Mouse (Mus musculus) embryonic facial prominence, embryonic 10.5 days (tissue): ENCODE measurements around the gene Marc1. TPM values are rescaled to one million over a fixed set of nuclear protein-coding genes. Genes with fewer than 3 reads are reported as not detected.

Experiments
- DNase-seq: peaks from one replicate; pipeline ENCODE4 v3.0.0-alpha.2; 2017; ENCODE audit warnings: low spot score
- H3K27ac ChIP-seq: fragments of 300-500 bp; sonication (generic); replicated peaks from 2 replicates; pipeline ENCODE4 v1.5.1; 2016; ENCODE audit warnings: mild to moderate bottlenecking
- H3K27me3 ChIP-seq: fragments of 300-500 bp; sonication (generic); replicated peaks from 2 replicates; pipeline ENCODE4 v1.6.1; 2016; ENCODE audit warnings: low read depth, mild to moderate bottlenecking; ENCODE audit not compliant: poor library complexity, severe bottlenecking
- H3K36me3 ChIP-seq: fragments of 300-500 bp; sonication (generic); replicated peaks from 2 replicates; pipeline ENCODE4 v1.6.1; 2016; ENCODE audit warnings: mild to moderate bottlenecking, moderate library complexity
- H3K4me1 ChIP-seq: fragments of 300-500 bp; sonication (generic); 2 replicates; pipeline ENCODE4 v1.6.1; 2016
- H3K4me3 ChIP-seq: fragments of 300-500 bp; sonication (generic); 2 replicates; pipeline ENCODE4 v1.5.1; 2016; ENCODE audit warnings: mild to moderate bottlenecking, moderate library complexity
- H3K9me3 ChIP-seq: fragments of 300-500 bp; sonication (generic); 2 replicates; pipeline ENCODE4 v1.6.1; 2016; ENCODE audit warnings: mild to moderate bottlenecking
- WGBS: fragments of 180-500 bp; shearing (Covaris S2); methylation state at CpG from one replicate; pipeline ENCODE4 v1.1.7; 2016; 5-methylcytosine and 5-hydroxymethylcytosine counted together
- polyA plus RNA-seq: library from polyadenylated mRNA; unstranded; fragments of >200 nt; fragmentation: Nextera tagmentation; extraction: Ambion mirVana; gene quantifications from 2 replicates; pipeline ENCODE4 v1.2.1, GENCODE M21; 2016

Gene Marc1
- polyA plus RNA-seq, 1 experiment from 2014 or later, result 0.07 TPM

DNA sequence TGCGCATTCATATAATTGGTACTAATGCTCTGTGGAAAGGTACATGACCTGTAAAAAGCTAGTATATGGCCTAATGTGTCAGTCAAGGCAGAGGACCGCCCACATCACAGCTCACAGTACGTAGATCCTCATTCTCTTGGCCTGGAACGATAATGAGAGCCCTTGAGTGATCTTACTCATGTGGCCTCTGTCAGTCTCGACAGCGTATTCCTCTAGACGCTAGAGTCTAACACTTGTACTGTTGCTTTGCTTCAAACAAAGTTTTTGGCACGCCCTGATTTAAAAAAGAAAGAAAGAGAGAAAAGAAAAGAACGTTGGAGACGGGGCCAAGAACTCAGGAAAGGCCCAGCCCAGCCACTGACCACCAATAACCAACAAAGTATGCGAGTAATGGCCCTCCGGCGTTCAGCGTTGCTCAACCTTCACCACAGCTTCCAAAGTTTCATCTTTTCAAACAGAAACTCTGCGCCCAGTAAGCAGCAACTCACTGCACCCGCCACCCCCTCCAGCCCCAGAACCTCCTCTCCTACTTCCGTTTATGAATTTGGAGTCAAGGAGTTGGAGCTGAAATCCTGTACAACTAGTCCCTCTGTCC is 2.6 kb downstream of the Marc1 start:
- no peak overlapping the region for H3K27ac ChIP-seq
- H3K9me3 ChIP-seq, result no peaks in the 10 kb centered on the region
- DNase-seq, result no peak
- H3K4me1 ChIP-seq, result peaks cover 18% of the 10 kb centered on the region
- peaks cover 45% of the 10 kb centered on the region for H3K27me3 ChIP-seq
- H3K4me3 ChIP-seq, result no peak overlapping the region
- no peaks in the 10 kb centered on the region for H3K36me3 ChIP-seq
- WGBS, result 90% methylated on average over 17 of the region's 17 CpGs

- whole genome bisulfite sequencing, result 76% methylated on average over 15 of the region's 15 CpGs
- H3K9me3 ChIP-seq, result no peaks in the 10 kb centered on the region
Measured at GRCm38 (mm10) chr1:184807627-184808417, 3.3 kb downstream of the Marc1 start.

GRCm38 (mm10) chr1:184807123-184807522 is 4.0 kb downstream of the Marc1 start:
- no peaks in the 10 kb centered on the region for H3K36me3 ChIP-seq
- no peaks in the 10 kb centered on the region for H3K9me3 ChIP-seq
- H3K4me3 ChIP-seq, result no peak overlapping the region
- H3K27me3 ChIP-seq, result peaks cover 37% of the 10 kb centered on the region
- H3K4me1 ChIP-seq, result peaks cover 18% of the 10 kb centered on the region
- H3K27ac ChIP-seq, result no peak overlapping the region
- 86% methylated on average over 7 of the region's 7 CpGs for WGBS
- no peak for DNase-seq

More at GRCm38 (mm10) chr1:184807627-184808417, 3.3 kb downstream of the Marc1 start:
- peaks cover 44% of the 10 kb centered on the region for H3K27me3 ChIP-seq
- no peak overlapping the region for H3K4me3 ChIP-seq
- H3K4me1 ChIP-seq, result peaks cover 18% of the 10 kb centered on the region
- H3K36me3 ChIP-seq, result no peaks in the 10 kb centered on the region
- no peak for DNase-seq
- no peak overlapping the region for H3K27ac ChIP-seq

DNA sequence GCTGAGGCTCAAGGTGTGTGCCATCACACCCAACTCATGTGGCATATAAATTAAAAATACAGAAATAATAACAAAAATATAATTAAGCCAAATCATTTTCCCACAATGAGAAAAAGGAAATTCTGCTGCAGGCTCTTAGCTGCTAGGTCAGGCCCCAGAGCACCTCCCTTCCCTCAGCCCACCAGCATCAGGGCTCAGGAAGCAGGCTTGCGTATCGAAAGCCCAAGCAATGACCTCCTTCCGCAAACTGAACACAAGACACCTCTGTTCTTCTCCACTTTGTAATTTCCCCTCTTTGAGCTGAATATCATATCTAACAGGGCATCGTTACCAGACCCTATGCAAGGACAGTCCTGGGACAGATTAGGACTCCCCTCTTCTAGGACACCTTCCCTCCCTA is 5.4 kb downstream of the Marc1 start:
- Histone ChIP-seq H3K4me1 (peaks cover 11% of the 10 kb centered on the region), H3K9me3 (peaks cover 4% of the 10 kb centered on the region; the same call in 1 of the 2 replicates), H3K4me3 (no peak overlapping the region), H3K36me3 (no peaks in the 10 kb centered on the region), H3K27me3 (peaks cover 23% of the 10 kb centered on the region), H3K27ac (no peak overlapping the region)
- no peak for DNase-seq
- 87% methylated on average over 4 of the region's 4 CpGs for WGBS

DNA sequence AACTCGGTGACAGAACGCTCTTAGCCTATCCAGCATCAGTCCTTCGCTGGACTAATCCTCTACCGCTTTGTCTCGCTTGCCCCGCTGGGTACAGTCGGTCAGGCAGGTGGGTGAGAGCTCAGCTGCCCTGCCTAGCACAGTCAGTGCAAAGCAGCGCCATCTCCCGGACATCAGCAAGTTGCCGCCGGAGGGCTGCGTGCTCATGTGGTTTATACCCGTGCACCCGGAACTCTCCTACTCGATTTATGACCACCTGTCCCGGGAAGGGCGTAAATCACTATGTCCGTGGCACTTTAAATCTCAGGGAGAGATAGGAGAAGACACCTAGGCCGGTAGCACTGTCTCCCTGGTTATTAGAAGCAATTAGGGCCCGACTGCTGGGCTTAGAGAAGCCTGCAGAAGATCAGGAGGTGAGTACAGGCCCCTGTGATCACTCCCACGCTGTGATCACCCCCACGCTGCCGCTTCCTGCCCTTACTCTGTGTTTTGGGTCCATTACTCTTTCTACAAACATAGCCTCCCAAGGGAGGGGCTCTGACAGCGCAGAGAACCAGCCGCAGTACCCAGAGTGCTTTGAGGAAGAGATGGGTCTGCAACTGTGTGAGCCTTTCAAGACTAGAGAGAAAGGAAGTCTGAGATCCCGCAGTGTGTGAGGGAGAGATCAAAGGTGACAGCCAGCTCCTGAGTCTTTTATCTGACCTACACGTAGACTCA is 17.8 kb downstream of the Marc1 start:
- DNase-seq, result peak; percentile 58
- no peak overlapping the region for H3K4me3 ChIP-seq
- 0 out of 2 replicates have a peak, but pooled peaks cover 6% of the 10 kb centered on the region for H3K4me1 ChIP-seq
- peaks cover 22% of the 10 kb centered on the region for H3K27me3 ChIP-seq
- 19% methylated on average over 27 of the region's 27 CpGs for WGBS
- H3K36me3 ChIP-seq, result no peaks in the 10 kb centered on the region
- H3K27ac ChIP-seq, result no peak overlapping the region
- no peaks in the 10 kb centered on the region for H3K9me3 ChIP-seq

DNA sequence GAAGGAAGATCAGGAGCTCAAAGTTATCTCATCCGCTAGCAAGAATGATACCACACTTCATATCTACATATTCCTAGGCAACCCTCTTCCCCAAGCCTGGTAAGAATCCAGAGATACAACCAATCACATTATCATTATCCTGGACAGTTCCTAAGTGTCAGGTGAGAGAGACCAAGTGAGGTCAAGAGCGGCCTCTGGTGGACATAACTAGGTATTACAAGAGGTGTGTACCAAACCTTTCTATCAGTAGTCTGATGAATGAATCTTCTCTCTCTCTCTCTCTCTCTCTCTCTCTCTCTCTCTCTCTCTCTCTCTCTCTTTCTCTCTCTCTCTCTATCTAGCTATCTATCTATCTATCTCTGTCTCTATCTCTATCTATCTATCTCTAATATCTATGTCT is 20.0 kb downstream of the Marc1 start:
- DNase-seq, result peak; percentile 40
- 8% methylated on average over 2 of the region's 2 CpGs for WGBS

DNA sequence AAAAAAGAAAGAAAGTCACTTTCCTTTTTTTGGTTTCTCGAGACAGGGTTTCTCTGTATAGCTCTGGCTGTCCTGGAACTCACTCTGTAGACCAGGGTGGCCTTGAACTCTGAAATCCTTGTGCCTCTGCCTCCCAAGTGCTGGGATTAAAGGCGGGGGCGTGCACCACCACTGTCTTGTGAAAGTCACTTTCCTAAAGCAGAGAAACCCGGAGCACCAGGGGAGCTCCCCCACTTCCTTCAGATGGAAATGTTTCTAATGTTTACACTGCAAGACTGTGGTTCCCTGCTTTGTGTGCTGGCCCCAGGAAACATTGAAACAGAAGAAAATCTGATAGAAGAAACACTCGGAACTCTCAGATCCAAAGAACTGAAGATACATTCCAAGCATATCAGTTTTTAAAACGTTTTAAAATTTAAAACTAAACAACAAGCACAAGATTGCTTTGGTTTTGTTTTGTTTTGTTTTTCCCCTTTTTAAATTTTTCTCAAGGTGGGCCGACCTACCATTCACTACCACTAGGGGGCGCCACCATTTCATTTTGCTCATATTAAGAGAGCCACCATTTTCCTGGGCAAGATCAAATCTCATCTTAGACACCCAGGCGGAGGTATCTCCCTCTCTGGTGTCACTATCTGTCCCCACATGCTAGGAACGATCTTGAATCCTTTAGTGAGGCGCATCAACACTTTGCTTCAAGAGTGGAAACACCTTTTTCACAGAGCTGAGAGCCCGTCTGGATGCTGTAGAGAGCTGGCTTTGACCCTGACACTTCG is 24.5 kb downstream of the Marc1 start:
- Histone ChIP-seq H3K27ac (no peak overlapping the region), H3K36me3 (no peaks in the 10 kb centered on the region), H3K4me3 (no peak overlapping the region), H3K27me3 (no peaks in the 10 kb centered on the region), H3K4me1 (no peaks in the 10 kb centered on the region), H3K9me3 (no peaks in the 10 kb centered on the region)
- DNase-seq, result no peak
- 70% methylated on average over 13 of the region's 13 CpGs for WGBS

More for the DNA sequence above, 20.0 kb downstream of the Marc1 start:
- no peak overlapping the region for H3K27ac ChIP-seq
- H3K4me1 ChIP-seq, result 0 out of 2 replicates have a peak, but pooled peaks cover 6% of the 10 kb centered on the region
- no peak overlapping the region for H3K4me3 ChIP-seq
- H3K27me3 ChIP-seq, result peaks cover 22% of the 10 kb centered on the region
- no peaks in the 10 kb centered on the region for H3K36me3 ChIP-seq
- no peaks in the 10 kb centered on the region for H3K9me3 ChIP-seq

DNA sequence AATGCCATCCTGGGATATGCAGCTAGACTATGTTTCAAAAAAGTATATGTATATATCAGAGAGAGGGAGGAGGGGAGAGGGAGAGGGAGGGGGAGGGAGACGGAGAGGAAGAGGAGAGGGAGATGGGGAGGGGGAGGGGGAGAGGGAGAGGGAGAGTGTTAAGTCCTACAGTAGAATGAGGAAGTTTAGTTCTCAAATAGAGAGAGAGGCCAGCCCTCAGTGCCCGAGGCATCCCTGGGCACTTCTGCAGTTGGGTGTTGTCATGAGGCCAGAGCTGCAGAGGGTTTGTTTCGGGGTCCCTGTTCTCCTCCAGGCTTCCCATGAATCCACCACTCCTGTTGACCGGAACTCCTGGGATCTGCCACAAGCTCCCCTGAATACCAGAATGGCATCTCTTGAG is 27.5 kb downstream of the Marc1 start:
- Histone ChIP-seq H3K4me3 (no peak overlapping the region), H3K27ac (no peak overlapping the region), H3K27me3 (no peaks in the 10 kb centered on the region), H3K9me3 (no peaks in the 10 kb centered on the region), H3K36me3 (no peaks in the 10 kb centered on the region), H3K4me1 (no peaks in the 10 kb centered on the region)
- WGBS, result 72% methylated on average over 4 of the region's 4 CpGs
- DNase-seq, result no peak

- WGBS, result 81% methylated on average over 14 of the region's 14 CpGs
- H3K4me1 ChIP-seq, result 0 out of 2 replicates have a peak, but pooled peaks cover under 1% of the 10 kb centered on the region
- no peak for DNase-seq
- H3K4me3 ChIP-seq, result no peak overlapping the region
- peaks cover 5% of the 10 kb centered on the region; the same call in 1 of the 2 replicates for H3K27me3 ChIP-seq
- H3K27ac ChIP-seq, result no peak overlapping the region
- no peaks in the 10 kb centered on the region for H3K9me3 ChIP-seq
- no peaks in the 10 kb centered on the region for H3K36me3 ChIP-seq
Measured at GRCm38 (mm10) chr1:184782161-184782513, 29.0 kb downstream of the Marc1 start.

- Histone ChIP-seq H3K36me3 (no peaks in the 10 kb centered on the region), H3K27me3 (peaks cover 7% of the 10 kb centered on the region; the same call in 1 of the 2 replicates), H3K4me3 (no peak overlapping the region), H3K27ac (no peak overlapping the region), H3K4me1 (0 out of 2 replicates have a peak, but pooled peaks cover 3% of the 10 kb centered on the region), H3K9me3 (no peaks in the 10 kb centered on the region)
- no peak for DNase-seq
- 84% methylated on average over 10 of the region's 10 CpGs for WGBS
Measured at GRCm38 (mm10) chr1:184781286-184782160, 29.6 kb downstream of the Marc1 start.

DNA sequence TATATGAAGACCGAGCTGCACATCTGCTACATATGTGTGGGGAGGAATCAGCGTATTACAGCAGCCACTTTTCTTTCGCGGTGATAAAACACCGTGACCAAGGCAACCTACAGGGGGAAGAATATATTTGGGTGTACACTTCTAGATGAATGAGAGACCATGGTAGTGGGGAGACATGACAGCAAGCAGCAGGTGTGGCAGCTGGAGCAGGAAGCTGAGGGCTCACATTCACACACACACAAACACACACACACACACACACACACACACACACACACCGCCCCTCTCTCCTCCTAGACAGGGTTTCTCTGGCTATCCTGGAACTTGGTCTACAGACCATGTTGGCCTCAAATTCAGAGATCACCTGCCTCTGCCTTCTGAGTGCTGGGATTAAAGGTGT is 33.0 kb downstream of the Marc1 start:
- no peak overlapping the region for H3K4me3 ChIP-seq
- H3K27ac ChIP-seq, result no peak overlapping the region
- peaks cover 14% of the 10 kb centered on the region for H3K27me3 ChIP-seq
- no peaks in the 10 kb centered on the region for H3K9me3 ChIP-seq
- WGBS, result 93% methylated on average over 6 of the region's 6 CpGs
- no peak for DNase-seq
- no peaks in the 10 kb centered on the region for H3K36me3 ChIP-seq
- 0 out of 2 replicates have a peak, but pooled peaks cover 3% of the 10 kb centered on the region for H3K4me1 ChIP-seq
